Mouse (Mus musculus) embryonic facial prominence, embryonic 11.5 days (tissue): Measurements from ENCODE around the gene Fat1. TPM values are rescaled to one million over a fixed set of nuclear protein-coding genes. Genes with fewer than 3 reads are reported as not detected.

ENCODE experiments used
- ATAC-seq: fragments of 200-750 bp; cut with Nextera tagmentation; replicated peaks from 2 replicates; pipeline ENCODE4 v1.8.0; 2017; ENCODE audit warnings: low read depth; ENCODE audit not compliant: insufficient number of reproducible peaks, low FRiP score, low TSS enrichment
- DNase-seq: peaks from one replicate; pipeline ENCODE4 v3.0.0-alpha.2; 2015; ENCODE audit warnings: low spot score
- H3K27ac ChIP-seq: fragments of 300-500 bp; sonication (generic); replicated peaks from 2 replicates; pipeline ENCODE4 v1.5.1; 2014; ENCODE audit warnings: mild to moderate bottlenecking, low read depth, low read length, control low read depth
- H3K27me3 ChIP-seq: fragments of 300-500 bp; sonication (generic); 2 replicates; pipeline ENCODE4 v1.6.1; 2014; ENCODE audit warnings: mild to moderate bottlenecking, low read length, moderate library complexity, mixed read lengths; ENCODE audit not compliant: control insufficient read depth, insufficient read depth
- H3K36me3 ChIP-seq: fragments of 300-500 bp; sonication (generic); replicated peaks from 2 replicates; pipeline ENCODE4 v1.6.1; 2014; ENCODE audit warnings: low read depth, mild to moderate bottlenecking, low read length, moderate library complexity, mixed read lengths; ENCODE audit not compliant: control insufficient read depth, insufficient read depth
- H3K4me1 ChIP-seq: fragments of 300-500 bp; sonication (generic); 2 replicates; pipeline ENCODE4 v1.6.1; 2014; ENCODE audit warnings: low read length, mixed read lengths; ENCODE audit not compliant: control insufficient read depth, insufficient read depth
- H3K4me2 ChIP-seq: fragments of 300-500 bp; sonication (generic); 2 replicates; pipeline ENCODE4 v1.6.1; 2014; ENCODE audit warnings: low read depth, mild to moderate bottlenecking, control low read depth, low read length, moderate library complexity
- H3K4me3 ChIP-seq: fragments of 300-500 bp; sonication (generic); 2 replicates; pipeline ENCODE4 v1.5.1; 2014; ENCODE audit warnings: low read depth, low read length, control low read depth
- H3K9ac ChIP-seq: fragments of 300-500 bp; sonication (generic); replicated peaks from 2 replicates; pipeline ENCODE4 v1.6.1; 2014; ENCODE audit warnings: mild to moderate bottlenecking, control low read depth, low read length
- H3K9me3 ChIP-seq: fragments of 300-500 bp; sonication (generic); replicated peaks from 2 replicates; pipeline ENCODE4 v1.6.1; 2016; ENCODE audit warnings: mild to moderate bottlenecking, low read length, inconsistent platforms, mixed read lengths; ENCODE audit not compliant: control insufficient read depth
- WGBS: fragments of 180-500 bp; shearing (Covaris S2); extraction: QIAGEN DNeasy Blood & Tissue Kit; methylation state at CpG from one replicate; pipeline ENCODE4 v1.1.7; 2014; 5-methylcytosine and 5-hydroxymethylcytosine counted together
- polyA plus RNA-seq: library from polyadenylated mRNA; unstranded; fragments of >200 nt; fragmentation: Nextera tagmentation; extraction: Ambion mirVana; gene quantifications from 2 replicates; pipeline ENCODE4 v1.2.1, GENCODE M21; 2014

Gene Fat1
- polyA plus RNA-seq, 1 experiment from 2014 or later, result 34.4 TPM

- DNase-seq (no peak), ATAC-seq (no peak)
- no peak overlapping the region for H3K9ac ChIP-seq
- no peaks in the 10 kb centered on the region for H3K9me3 ChIP-seq
- H3K4me2 ChIP-seq, result no peak overlapping the region
- H3K27me3 ChIP-seq, result no peaks in the 10 kb centered on the region
- H3K4me1 ChIP-seq, result no peaks in the 10 kb centered on the region
- 95% methylated on average over 26 of the region's 26 CpGs for WGBS
- H3K4me3 ChIP-seq, result no peak overlapping the region
- peaks cover 11% of the 10 kb centered on the region for H3K36me3 ChIP-seq
- no peak overlapping the region for H3K27ac ChIP-seq
These were observed 108.9 kb downstream of the Fat1 start for GRCm38 (mm10) chr8:45044160-45044559.

- DNase-seq, result no peak
- ATAC-seq, result no peak
- no peaks in the 10 kb centered on the region for H3K9me3 ChIP-seq
- 82% methylated on average over 8 of the region's 8 CpGs for WGBS
- no peaks in the 10 kb centered on the region for H3K27me3 ChIP-seq
- peaks cover 2% of the 10 kb centered on the region for H3K36me3 ChIP-seq
- no peak overlapping the region for H3K4me3 ChIP-seq
- no peak overlapping the region for H3K4me2 ChIP-seq
- no peaks in the 10 kb centered on the region for H3K4me1 ChIP-seq
- no peak overlapping the region for H3K9ac ChIP-seq
- no peak overlapping the region for H3K27ac ChIP-seq
These were observed 115.2 kb downstream of the Fat1 start for GRCm38 (mm10) chr8:45050451-45050850.

GRCm38 (mm10) chr8:45051236-45051635 lies 116.0 kb downstream of the Fat1 start:
- no peak for ATAC-seq
- peaks cover 2% of the 10 kb centered on the region for H3K36me3 ChIP-seq
- DNase-seq, result no peak

GRCm38 (mm10) chr8:45052205-45052604 lies 117.0 kb downstream of the Fat1 start:
- DNase-seq, result peak; percentile 60
- WGBS, result 92% methylated on average over 1 of the region's 1 CpGs
- peaks cover 2% of the 10 kb centered on the region for H3K36me3 ChIP-seq

More at GRCm38 (mm10) chr8:45051236-45051635, 116.0 kb downstream of the Fat1 start:
- Histone ChIP-seq H3K9me3 (no peaks in the 10 kb centered on the region), H3K27me3 (no peaks in the 10 kb centered on the region), H3K27ac (no peak overlapping the region), H3K4me1 (no peaks in the 10 kb centered on the region), H3K4me3 (no peak overlapping the region), H3K9ac (no peak overlapping the region), H3K4me2 (no peak overlapping the region)
- 96% methylated on average over 30 of the region's 30 CpGs for WGBS

GRCm38 (mm10) chr8:45052618-45053017 lies 117.4 kb downstream of the Fat1 start:
- H3K4me2 ChIP-seq, result no peak overlapping the region
- no peak overlapping the region for H3K27ac ChIP-seq
- 90% methylated on average over 9 of the region's 9 CpGs for WGBS
- no peaks in the 10 kb centered on the region for H3K4me1 ChIP-seq
- H3K9ac ChIP-seq, result no peak overlapping the region
- no peak overlapping the region for H3K4me3 ChIP-seq
- ATAC-seq (no peak), DNase-seq (no peak)
- peaks cover 2% of the 10 kb centered on the region for H3K36me3 ChIP-seq
- no peaks in the 10 kb centered on the region for H3K27me3 ChIP-seq
- H3K9me3 ChIP-seq, result no peaks in the 10 kb centered on the region

More at GRCm38 (mm10) chr8:45052205-45052604, 117.0 kb downstream of the Fat1 start:
- Histone ChIP-seq H3K9ac (no peak overlapping the region), H3K27me3 (no peaks in the 10 kb centered on the region), H3K4me3 (no peak overlapping the region), H3K9me3 (no peaks in the 10 kb centered on the region), H3K4me1 (no peaks in the 10 kb centered on the region), H3K4me2 (no peak overlapping the region), H3K27ac (no peak overlapping the region)
- ATAC-seq, result 0 out of 2 replicates have a peak, but pooled peaks have one; percentile 63

- no peak overlapping the region for H3K4me2 ChIP-seq
- H3K4me3 ChIP-seq, result no peak overlapping the region
- peaks cover 2% of the 10 kb centered on the region for H3K36me3 ChIP-seq
- WGBS, result 96% methylated on average over 3 of the region's 3 CpGs
- no peak for DNase-seq
- H3K9ac ChIP-seq, result no peak overlapping the region
- no peak overlapping the region for H3K27ac ChIP-seq
- H3K9me3 ChIP-seq, result no peaks in the 10 kb centered on the region
- no peaks in the 10 kb centered on the region for H3K4me1 ChIP-seq
- H3K27me3 ChIP-seq, result no peaks in the 10 kb centered on the region
- ATAC-seq, result no peak
These were observed 120.3 kb downstream of the Fat1 start for GRCm38 (mm10) chr8:45055500-45055899.

GRCm38 (mm10) chr8:45056810-45057209 lies 121.6 kb downstream of the Fat1 start:
- peaks cover 2% of the 10 kb centered on the region for H3K36me3 ChIP-seq
- no peak overlapping the region for H3K4me3 ChIP-seq
- no peaks in the 10 kb centered on the region for H3K9me3 ChIP-seq
- H3K27ac ChIP-seq, result no peak overlapping the region
- DNase-seq, result peak; percentile 18
- H3K4me1 ChIP-seq, result no peaks in the 10 kb centered on the region
- 28% methylated on average over 2 of the region's 3 CpGs for WGBS
- ATAC-seq, result no peak
- no peak overlapping the region for H3K4me2 ChIP-seq
- no peaks in the 10 kb centered on the region for H3K27me3 ChIP-seq
- no peak overlapping the region for H3K9ac ChIP-seq

GRCm38 (mm10) chr8:45060083-45060482 lies 124.8 kb downstream of the Fat1 start:
- no peaks in the 10 kb centered on the region for H3K4me1 ChIP-seq
- H3K36me3 ChIP-seq, result no peaks in the 10 kb centered on the region; the same call in 1 of the 2 replicates
- DNase-seq, result no peak
- no peak for ATAC-seq
- H3K4me3 ChIP-seq, result no peak overlapping the region
- H3K27ac ChIP-seq, result no peak overlapping the region
- no peaks in the 10 kb centered on the region for H3K9me3 ChIP-seq
- H3K27me3 ChIP-seq, result no peaks in the 10 kb centered on the region
- no peak overlapping the region for H3K4me2 ChIP-seq
- 82% methylated on average over 2 of the region's 2 CpGs for WGBS
- H3K9ac ChIP-seq, result no peak overlapping the region
